Mouse (Mus musculus): Measurements from ENCODE around the gene Pi4kb.
"Not testable (repeated sequence)": the region's sequence is repeated elsewhere in the genome, so short reads cannot be mapped to it uniquely, and the experiment has no call there.

Pi4kb gene

DNA sequence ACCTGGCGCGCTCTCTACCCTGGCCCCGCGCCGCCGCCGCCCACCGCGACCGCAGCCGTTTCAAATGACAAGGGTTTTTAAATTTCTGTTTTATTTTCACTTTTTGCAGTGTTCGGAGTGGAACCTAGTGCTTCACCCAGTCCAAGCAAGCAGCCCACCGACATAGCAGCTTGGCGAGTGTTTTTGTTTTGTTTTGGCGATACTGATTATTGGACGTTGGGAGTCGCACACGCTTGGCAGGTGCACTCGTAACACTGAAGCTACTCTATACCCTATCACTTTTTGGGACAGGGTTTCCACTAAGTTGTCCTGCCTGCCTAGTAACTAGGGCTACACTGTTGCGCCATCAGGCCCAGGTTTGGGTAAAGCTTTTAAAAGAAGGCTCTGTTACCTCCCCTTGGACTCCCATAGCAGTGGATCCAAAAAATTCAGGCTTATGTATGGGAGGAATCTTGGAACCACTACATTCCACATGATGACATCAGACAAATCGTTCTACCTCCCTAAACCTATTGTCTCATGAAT, 42.1 kb downstream of the Pi4kb start:
- no peak for DNase-seq

DNA sequence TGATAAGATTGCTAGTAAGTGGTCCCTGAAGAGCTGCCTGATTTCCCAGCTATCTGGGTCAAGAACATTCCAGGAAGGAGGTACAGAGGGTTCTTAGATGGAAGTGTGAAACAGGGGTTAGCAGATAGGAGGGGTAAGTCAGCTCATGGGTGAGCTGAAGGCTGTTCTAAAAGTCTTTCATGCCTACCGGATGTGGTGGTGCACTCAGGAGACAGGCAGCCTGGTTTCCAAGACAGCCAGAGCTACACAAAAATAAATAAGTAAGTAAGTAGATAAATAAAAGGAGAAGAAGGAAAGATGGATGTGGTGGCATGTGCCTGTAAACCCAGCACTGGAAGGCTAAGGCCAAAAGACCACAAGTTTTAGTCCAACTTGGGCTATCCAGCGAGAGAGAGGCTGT, 44.2 kb downstream of the Pi4kb start:
- DNase-seq, result no peak

DNA sequence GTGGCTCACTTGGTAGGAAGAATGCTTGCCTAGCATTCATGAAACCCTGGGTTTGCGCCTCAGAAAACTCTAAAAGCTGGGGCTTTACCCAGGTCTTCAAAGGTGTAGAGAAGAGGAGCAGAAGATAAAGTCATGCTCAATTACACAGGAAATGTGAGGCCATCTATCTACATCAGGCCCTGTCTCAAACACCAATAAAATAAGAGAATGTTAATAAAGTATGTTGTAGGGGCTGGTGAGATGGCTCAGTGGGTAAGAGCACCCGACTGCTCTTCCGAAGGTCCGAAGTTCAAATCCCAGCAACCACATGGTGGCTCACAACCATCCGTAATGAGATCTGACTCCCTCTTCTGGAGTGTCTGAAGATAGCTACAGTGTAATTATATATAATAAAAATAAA, 46.4 kb downstream of the Pi4kb start:
- DNase-seq, result not testable (repeated sequence)

DNA sequence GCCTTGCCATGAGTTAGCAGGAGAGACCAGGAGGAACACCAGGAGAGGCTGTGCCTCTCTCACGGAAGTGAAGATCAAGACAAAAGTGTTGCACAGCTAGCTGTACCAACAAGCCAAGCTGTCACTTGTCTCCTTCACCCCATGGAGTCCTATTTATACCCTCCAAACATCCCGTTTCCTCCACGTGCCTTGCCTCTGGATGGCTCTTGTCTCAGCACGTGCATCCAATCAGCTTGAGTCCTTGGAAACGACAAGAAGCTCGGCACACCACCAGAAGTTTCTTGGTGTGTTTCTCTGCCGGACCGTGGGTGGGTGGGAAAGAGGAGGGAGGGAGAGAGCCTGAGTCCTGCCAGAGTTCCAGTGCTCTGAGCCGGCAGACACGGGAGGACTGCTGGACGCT, 50.0 kb downstream of the Pi4kb start:
- peak; percentile 30 to 58 for DNase-seq

DNA sequence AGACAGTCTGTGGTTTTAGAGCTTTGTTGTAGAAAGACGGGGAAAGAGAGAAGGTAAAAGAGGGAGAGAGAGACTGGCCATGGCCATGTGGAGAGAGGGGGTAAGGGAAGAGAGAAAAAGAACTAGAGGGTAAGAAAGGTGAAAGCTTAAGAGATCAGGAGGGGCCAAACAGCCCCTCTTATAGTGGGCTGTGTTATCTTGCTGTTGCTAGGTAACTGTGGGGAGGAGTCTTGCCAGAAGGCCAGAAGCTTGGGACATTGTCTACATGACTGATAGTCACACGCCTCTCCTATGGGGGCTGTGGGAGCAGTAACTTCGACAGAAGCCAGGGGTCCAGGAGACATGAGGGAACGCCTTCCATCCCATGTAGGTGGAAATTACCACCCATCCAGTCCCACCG, 50.7 kb downstream of the Pi4kb start:
- no peak for DNase-seq

DNA sequence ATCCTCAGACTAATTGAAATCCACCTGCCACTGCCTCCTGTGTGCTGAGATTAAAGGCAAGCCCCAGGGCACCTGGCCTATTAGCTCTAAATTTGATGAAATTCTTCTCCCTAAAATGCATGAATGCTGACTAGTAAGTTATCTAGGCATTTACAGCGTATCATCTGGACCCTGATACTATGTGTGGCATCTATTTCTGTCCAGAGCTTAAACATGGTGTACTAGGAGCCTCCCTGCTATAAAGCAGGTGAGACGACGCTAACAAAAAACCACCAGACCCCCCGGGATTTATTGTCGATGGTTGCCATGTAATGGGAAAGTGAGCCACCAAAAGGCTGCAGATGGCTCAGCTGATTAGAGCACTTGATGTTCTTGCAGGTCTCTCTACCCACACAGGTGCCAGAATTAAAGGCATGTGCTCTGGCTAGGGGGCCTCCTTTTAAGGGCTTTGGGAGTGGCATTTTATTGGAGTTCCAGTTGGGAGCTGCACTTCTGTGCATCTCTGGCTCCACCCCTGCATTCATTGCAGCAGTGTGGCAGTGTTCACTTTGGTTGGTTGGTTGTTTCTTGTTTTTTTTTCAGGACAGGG, 52.6 kb downstream of the Pi4kb start:
- DNase-seq, result no peak

DNA sequence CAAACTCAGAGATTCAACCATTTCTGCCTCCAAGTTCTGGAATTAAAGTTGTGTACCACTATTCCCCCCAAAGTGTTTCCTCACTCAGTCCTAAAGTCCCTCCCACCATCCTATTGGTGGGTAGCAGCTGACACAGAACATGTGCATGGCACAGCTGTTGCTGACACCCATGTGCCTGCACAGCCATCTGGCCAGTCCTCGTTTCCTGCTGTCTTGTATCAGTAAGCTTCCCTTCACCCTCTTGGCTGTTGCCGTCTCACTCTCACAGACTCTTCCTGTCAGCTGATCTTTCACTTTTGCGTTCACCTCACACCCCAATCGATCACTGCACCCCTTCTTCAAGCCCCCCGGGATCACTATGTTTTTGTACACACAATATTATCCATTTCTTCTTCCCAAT, 53.2 kb downstream of the Pi4kb start:
- peak in 1 of 2 experiments; percentile 42 for DNase-seq

DNA sequence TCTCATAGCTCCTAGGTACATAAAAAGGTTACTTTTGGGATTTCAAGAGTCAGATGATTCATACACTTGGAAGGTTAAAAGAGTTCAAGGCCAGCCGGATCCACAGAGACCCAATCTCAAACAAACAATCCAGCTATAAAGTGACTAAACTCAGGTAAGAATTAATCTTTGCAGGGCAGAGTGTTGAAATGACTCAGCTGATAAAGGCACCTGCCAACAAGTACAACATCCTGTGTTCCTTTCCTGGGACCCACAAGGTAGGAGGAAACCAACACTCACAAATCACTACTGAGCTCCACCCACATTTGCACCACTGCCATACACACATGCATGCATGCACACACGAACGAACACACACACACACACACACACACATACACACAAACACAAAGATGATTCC, 54.1 kb downstream of the Pi4kb start:
- no peak for DNase-seq

DNA sequence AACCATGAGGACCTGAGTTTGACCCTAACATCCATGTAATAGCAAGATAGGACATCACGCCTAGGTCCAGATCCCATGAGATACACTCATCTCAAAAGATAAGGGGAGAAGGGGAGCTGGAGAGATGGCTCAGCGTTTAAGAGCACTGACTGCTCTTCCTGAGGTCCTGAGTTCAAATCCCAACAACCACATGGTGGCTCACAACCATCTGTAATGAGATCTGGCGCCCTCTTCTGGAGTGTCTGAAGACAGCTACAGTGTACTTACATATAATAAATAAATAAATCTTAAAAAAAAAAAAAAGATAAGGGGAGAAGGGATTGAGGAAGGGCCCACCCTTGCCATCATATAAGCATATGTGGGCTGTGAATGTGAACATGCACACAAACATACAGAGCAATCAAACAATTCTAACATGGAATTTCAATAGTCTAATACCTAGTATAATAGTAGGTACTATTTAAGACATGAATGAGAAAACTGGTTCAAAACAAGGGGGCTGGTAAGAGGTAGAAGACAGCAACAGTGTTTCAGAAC, 54.8 kb downstream of the Pi4kb start:
- not testable (repeated sequence) for DNase-seq

DNA sequence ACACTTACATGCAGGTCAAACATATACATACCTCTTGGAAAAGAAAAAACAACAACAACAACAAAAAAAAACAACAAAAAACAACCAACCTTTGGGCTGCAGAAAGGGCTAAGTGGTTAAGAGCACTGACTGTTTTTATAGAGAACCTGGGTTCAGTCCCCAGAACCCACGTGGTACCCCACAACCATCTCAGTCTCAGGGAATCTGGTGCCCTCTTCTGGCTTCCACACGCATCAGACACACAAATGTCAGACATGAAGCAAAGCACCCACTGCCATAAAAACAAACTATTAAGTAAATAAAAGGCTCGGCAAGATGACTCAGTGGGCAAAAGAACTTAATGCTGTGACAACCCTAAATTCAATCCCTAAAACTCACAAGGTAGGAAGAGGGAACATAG, 55.4 kb downstream of the Pi4kb start:
- no peak for DNase-seq

DNA sequence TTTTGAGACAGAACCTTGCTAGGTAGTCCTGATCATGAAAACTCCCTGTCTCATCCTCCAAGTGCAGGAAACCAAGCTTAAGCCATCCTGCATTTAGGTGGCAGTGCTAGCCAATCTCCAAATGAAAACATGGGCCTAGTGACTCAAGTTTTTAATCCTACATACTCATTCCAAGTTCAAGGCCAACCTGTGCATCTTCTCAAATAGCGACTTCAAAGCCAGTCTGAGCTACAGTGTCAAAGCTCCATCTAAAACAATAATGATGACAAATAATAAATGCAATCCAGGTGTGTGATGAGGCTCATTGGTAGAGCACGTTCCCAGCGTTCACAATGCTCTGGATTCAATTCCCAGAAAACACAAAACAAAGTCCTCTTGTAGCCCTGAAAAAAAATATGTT, 67.1 kb downstream of the Pi4kb start:
- no peak for DNase-seq

DNA sequence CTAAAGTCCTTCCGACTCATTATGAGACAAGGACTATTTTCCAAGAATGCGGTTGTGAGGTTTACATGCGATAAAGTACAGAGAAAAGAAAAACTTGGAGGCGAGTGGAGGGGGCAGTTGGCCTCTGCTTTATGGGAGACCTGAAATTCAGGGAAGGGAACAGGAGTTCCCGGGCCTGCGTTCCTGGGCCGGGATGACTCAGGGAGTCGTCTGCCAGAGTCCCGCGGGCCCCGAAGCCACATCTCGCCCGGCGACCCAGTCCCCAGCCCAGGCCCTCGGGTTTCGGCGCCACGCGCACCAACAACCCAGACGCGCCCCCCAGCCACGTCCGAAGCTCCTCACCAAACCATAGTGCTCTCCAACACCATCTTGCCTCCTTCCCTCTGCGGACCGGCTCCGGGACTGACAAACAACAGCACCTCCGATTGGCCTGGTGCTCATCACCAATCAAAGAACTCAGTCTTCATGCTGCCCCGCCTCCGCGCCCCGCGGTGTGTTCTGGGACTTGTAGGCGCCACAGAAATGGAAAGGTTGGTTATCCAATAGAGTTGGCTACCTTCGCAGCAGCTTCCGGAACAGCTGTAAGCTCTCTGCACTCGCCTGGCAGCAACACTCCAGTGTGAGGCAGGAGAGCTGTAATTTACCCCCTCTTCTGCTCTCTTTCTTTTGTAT, 67.8 kb downstream of the Pi4kb start, which contains the start of gene Psmd4:
Gene Psmd4 (minus strand): TSS at position 449 of the 672 bp plus-strand sequence.
- peak; percentile 98 for DNase-seq

DNA sequence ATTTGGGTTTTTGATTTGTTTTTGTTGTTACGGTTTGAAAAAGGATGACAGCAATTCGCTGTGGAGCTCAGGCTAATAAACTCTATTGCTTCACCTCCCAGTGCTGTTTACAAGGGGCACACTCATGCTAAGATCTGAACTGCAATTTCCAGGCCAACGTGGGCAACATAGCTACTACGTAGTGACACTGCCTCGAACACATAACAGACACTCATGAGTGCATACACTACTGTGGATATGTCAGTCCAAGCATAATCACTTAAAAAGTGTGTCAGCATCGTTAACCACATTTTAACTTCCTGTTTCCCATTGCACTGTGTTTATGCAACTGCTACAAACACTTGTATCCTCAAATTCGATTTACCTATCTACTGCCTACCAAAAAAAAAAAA, 68.3 kb downstream of the Pi4kb start:
- no peak for DNase-seq

DNA sequence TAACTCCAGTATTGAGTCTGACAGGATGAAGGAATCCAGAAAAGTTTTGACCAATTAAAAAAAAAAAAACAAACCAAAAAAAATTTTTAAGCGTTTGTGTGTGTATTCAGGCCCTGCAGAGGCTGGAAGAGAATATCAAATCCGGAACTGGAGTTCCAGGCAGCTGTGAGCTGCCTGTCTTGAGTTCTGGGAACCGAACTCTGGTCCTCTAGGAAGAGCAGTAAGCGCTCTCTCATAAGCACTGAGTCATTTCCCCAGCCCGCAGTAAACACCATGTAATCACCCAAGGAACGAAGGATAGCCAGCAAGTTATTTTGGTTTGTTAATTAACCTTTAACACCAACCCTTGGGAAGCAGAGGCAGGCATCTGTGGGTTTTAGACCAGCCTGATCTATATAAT, 68.7 kb downstream of the Pi4kb start:
- DNase-seq, result no peak

DNA sequence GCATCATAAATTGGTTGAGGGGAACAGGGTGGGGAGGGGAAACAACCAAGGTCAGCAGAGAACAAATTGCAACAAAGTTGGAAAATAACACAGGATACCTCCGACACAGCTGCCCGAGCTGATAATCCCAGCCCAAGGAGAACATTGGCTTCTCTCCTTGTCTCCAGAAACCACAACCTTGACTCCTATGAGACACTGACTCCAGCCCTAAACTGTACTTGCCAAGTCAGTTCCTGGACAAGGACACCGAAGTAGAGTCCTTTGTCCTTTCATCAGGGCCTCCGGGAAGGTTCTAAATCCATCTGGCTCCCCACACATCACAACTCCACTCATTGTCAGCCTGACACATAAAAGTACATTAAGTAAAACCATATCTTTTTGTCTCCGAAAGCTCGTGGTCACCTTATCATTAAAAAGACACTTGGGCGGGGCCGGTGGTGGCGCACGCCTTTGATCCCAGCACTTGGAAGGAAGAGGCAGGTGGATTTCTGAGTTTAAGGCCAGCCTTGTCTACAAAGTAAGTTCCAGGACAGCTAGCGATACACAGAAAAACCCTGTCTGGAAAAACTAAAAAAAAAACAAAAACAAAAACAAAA, 72.0 kb downstream of the Pi4kb start:
- DNase-seq, result no peak

DNA sequence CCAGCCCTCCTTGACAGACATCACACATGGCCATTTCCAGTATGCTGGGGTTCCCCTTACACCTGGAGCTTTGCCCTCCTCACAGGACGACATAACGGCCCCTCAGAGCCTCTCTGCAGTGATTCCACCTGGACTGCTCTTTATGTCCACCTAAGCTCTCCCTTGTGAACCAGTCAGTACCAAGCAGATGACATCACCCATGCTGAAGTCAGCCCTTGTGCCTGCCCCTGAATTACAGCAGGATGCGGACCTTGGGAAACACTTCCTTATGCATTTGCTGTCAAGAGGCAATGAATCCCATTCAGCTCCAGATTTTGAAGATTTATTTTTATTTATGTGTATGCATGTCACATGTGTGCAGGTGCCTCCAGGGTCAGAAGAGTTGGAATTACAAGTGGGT, 73.4 kb downstream of the Pi4kb start:
- no peak for DNase-seq

DNA sequence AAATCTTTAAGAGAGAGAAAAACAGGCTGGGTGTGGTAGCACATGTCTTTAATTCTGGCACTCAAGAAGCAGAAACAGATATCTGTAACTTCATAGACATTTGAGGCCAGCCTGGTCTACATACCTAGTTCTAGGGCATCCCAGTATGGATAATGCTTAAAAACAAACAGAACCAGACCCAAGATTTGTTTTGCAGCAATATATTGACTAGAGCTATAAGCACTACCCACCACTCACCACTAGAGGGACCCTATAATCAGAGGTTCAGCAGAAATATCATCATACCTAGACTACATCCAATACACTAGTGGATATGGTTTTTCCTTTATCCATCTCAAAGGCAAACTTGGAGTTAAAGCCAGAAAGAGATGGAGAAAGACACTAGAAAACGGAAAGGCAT, 78.4 kb downstream of the Pi4kb start:
- DNase-seq, result peak in 1 of 2 experiments; percentile 47

DNA sequence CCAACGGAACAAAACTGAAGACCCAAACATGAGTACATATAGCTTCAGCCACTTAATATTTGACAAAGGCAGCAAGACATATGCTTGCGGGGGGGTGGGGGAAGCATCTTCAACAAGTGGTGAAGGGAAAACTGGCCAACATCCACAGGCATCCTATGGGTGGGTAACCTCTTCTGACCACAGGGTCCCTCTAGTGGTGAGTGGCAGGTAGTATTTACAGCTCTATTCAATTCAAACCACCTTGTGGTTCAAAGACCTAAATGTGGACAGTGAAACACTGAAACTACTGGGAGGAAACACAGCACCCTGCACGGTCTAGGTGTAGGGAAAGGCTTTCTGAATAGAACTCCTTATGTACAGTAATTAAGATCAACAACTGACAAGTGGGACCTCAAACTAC, 79.2 kb downstream of the Pi4kb start:
- peak; percentile 26 to 45 for DNase-seq

DNA sequence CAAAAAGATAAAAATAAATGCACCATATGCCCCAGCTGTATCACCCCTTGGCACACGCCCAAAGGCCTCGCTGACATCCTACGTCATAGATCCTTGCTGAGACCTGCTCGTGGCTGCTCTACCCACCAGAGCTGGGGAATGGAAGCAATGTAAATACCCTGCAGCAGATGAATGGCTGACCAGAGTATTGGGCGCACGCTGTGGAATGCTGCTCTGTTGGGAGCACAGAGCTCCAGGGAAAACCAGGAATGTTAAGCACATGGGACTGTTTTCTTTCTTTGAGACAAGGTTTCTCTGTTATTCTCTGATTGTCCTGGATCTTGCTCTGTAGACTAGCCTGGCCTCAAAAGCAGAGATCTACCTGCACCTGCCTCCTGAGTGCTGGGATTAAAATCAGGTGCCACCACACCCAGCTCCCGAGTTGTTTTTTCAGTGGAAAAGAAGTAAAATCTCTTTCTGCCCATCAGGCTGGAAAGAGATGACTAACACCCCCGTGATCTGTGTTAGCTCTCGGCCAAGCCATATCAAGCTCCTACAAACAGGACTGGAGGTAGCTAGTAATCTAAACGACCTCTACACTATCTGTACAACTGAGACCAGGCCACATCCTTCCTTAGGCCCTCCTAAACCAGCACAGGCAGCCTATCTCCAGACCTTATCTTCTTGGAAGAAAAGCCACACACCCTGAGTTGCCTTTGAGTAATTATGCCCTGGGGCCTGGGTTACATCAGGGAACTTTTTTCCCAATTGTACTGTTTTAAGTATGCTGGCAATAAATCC, 80.1 kb downstream of the Pi4kb start:
- peak; percentile 34 to 52 for DNase-seq

DNA sequence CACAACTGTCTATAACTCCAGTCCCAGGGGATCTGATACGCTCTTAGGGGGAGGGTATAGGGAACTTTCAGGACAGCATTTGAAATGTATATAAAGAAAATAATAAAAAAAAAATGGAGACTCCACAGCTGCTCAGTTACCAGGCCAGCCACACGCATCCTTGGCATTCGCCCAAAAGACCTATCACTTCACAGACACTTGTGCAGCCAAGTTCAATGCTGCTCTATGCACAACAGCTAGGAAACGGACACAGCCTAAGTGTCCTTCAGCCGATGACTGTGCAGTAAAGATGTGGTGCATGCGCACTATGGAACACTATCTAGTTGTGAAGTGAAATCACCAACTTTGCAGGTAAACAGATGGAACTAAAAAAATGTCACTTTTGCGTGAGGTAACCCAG, 81.7 kb downstream of the Pi4kb start:
- DNase-seq, result peak in 1 of 2 experiments; percentile 18

Data from kidney, postnatal 4 days (tissue).